Mouse (Mus musculus): ENCODE results near the gene Hdgfl3.

- TF ChIP-seq CTCF (IDR thresholded peaks at IDR 0.05; ENCODE audit: low read depth, low read length): no peak
- no peak for TF ChIP-seq GATA1 (IDR thresholded peaks at IDR 0.05; ENCODE audit: borderline replicate concordance, low read length)
- TF ChIP-seq TAL1 (conservative IDR thresholded peaks at IDR 0.05; ENCODE audit: low read depth, low read length): no peak
- TF ChIP-seq POLR2AphosphoS5 (IDR thresholded peaks at IDR 0.05; ENCODE audit: insufficient replicate concordance, low read depth, low read length): no peak
- no peak for TF ChIP-seq GATA2 (IDR thresholded peaks at IDR 0.05; ENCODE audit: borderline replicate concordance, low read depth, low read length)
These were observed 49.1 kb downstream of the Hdgfl3 start for GRCm38 (mm10) chr7:81885128-81885527.

Measured in G1E (cell line).